Mouse (Mus musculus): Measurements from ENCODE around the gene Gm36176.

The Gm36176 gene

DNA sequence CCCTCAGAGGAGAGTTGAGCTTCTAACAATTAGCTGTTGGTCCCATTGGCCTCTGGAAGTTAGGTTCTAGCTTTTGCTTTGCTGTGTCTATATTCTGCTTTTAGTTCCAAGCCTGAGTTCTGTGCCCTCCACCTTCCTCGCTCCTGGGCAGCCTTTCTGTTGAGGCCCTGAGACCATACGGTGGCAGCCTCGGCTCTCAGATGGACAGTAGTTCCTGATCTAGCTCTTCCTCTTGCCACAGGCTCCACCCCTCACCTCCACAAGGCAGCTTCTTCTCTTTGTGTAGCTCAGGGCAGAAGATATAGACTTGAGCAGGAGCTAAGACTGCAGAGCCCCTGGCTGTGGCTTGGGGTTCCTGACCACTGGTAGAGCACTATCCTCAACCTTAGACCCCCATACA lies 33.7 kb downstream of the Gm36176 start:
- DNase-seq (ENCODE audit: low read depth, low spot score) = peak; percentile 18

GRCm38 (mm10) chr10:77882553-77882952 lies 36.0 kb downstream of the Gm36176 start:
- DNase-seq (ENCODE audit: low read depth, low spot score) = no peak

DNA sequence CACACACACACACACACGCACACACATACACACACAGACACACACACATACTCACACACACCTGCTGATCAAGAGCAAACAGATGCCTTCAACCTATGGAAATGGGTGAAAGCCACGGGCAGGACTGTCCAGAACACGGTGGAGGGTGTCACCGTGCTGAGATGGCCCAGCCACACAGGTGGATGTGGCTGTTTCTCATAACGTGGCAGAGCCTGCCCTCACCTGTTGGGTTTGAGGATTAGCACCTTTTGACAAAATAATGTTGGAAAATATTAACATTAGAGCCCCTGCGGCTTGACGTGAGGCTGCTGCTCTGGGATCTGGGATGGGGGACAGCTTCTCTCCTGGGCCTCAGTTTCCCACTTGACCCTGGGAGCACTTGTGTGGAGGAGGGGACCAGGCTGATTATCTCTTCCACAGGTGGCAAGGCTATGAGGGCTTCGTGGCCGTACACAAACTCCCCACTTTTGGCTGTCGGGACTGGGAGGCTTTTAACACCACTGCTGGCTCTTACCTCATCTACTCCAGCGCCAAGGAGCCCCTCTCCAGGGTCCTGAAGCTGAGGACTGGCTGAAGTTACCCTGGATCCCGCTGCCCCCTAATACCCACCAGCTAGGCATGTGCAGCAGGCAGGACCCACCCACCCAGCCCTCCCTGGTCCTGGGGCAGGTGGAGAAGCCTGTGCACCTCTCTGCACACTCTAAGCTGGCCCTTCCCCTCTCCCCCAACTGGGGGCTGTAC lies 39.6 kb downstream of the Gm36176 start:
- DNase-seq (ENCODE audit: low read depth, low spot score) = peak; percentile 16

GRCm38 (mm10) chr10:77890987-77891565 lies 44.5 kb downstream of the Gm36176 start:
- DNase-seq (ENCODE audit: low read depth, low spot score) = peak; percentile 39

- peak; percentile 23 for DNase-seq (ENCODE audit: low read depth, low spot score)
Measured at GRCm38 (mm10) chr10:77895562-77895961, 49.0 kb downstream of the Gm36176 start.

All from brain, adult 2 months (tissue).